Mouse (Mus musculus) heart, embryonic 11.5 days (tissue): Measurements from ENCODE around the gene Cyp2g1. TPM values are rescaled to one million over a fixed set of nuclear protein-coding genes. Genes with fewer than 3 reads are reported as not detected.
"Not testable (repeated sequence)": the region's sequence is repeated elsewhere in the genome, so short reads cannot be mapped to it uniquely, and the experiment has no call there.

ENCODE experiments used
- ATAC-seq: fragments of 200-750 bp; cut with Nextera tagmentation; replicated peaks from 2 replicates; pipeline ENCODE4 v1.8.0; 2017; ENCODE audit warnings: moderate library complexity; ENCODE audit not compliant: insufficient number of reproducible peaks, low FRiP score, low TSS enrichment
- H3K27ac ChIP-seq: fragments of 300-500 bp; sonication (generic); 2 replicates; pipeline ENCODE4 v1.5.1; 2014; ENCODE audit warnings: mild to moderate bottlenecking, low read depth, low read length
- H3K27me3 ChIP-seq: fragments of 300-500 bp; sonication (generic); 2 replicates; pipeline ENCODE4 v1.6.1; 2014; ENCODE audit warnings: mild to moderate bottlenecking, low read length, mixed read lengths; ENCODE audit not compliant: control insufficient read depth, insufficient read depth
- H3K36me3 ChIP-seq: fragments of 300-500 bp; sonication (generic); 2 replicates; pipeline ENCODE4 v1.6.1; 2014; ENCODE audit warnings: mild to moderate bottlenecking, low read length, moderate library complexity, mixed read lengths; ENCODE audit not compliant: control insufficient read depth, insufficient read depth
- H3K4me1 ChIP-seq: fragments of 300-500 bp; sonication (generic); 2 replicates; pipeline ENCODE4 v1.6.1; 2014; ENCODE audit warnings: low read length; ENCODE audit not compliant: control insufficient read depth, insufficient read depth
- H3K4me2 ChIP-seq: fragments of 300-500 bp; sonication (generic); 2 replicates; pipeline ENCODE4 v1.6.1; 2014; ENCODE audit warnings: mild to moderate bottlenecking, moderate library complexity
- H3K4me3 ChIP-seq: fragments of 300-500 bp; sonication (generic); 2 replicates; pipeline ENCODE4 v1.5.1; 2014; ENCODE audit warnings: low read depth, low read length
- H3K9ac ChIP-seq: fragments of 300-500 bp; sonication (generic); 2 replicates; pipeline ENCODE4 v1.6.1; 2014; ENCODE audit warnings: mild to moderate bottlenecking, low read depth, low read length, moderate library complexity
- H3K9me3 ChIP-seq: fragments of 300-500 bp; sonication (generic); replicated peaks from 2 replicates; pipeline ENCODE4 v1.6.1; 2016; ENCODE audit warnings: low read length; ENCODE audit not compliant: control insufficient read depth
- WGBS: fragments of 180-500 bp; shearing (Covaris S2); extraction: QIAGEN DNeasy Blood & Tissue Kit; methylation state at CpG from one replicate; pipeline ENCODE4 v1.1.7; 2014; ENCODE audit not compliant: insufficient replicate concordance; 5-methylcytosine and 5-hydroxymethylcytosine counted together
- polyA plus RNA-seq: library from polyadenylated mRNA; unstranded; fragments of >200 nt; fragmentation: Nextera tagmentation; extraction: Ambion mirVana; gene quantifications from 2 replicates; pipeline ENCODE4 v1.2.1, GENCODE M21; 2014

Cyp2g1 gene
- polyA plus RNA-seq, 1 experiment from 2014 or later, result 0.27 TPM

DNA sequence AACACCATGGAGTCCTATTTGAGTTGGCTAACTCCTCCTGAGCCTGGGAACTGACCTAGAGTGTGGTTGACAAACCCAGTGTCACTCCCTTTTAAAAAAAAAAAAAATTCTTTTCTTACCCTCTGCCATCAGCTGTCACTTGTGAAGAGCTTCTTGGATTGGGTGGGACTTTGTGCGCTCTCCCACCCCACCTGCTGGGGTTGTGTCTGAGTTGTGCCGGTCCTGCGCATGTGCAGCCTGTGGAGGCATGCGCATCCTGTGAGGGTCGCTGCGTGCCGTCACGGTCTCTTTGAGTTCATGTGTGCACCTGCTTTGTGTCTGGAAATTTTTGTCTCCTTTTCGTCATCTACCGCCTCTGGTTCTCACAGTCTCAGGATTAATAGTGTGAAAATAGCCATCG is 28.2 kb upstream of the Cyp2g1 start:
- no peak for ATAC-seq
- H3K4me2 ChIP-seq, result no peak overlapping the region; the same call in 1 of the 2 replicates
- no peak overlapping the region for H3K9ac ChIP-seq
- 7% methylated on average over 11 of the region's 11 CpGs for WGBS
- no peaks in the 10 kb centered on the region for H3K9me3 ChIP-seq
- H3K36me3 ChIP-seq, result no peaks in the 10 kb centered on the region
- no peak overlapping the region for H3K4me3 ChIP-seq
- no peak overlapping the region for H3K27ac ChIP-seq
- no peaks in the 10 kb centered on the region for H3K4me1 ChIP-seq
- no peaks in the 10 kb centered on the region for H3K27me3 ChIP-seq

DNA sequence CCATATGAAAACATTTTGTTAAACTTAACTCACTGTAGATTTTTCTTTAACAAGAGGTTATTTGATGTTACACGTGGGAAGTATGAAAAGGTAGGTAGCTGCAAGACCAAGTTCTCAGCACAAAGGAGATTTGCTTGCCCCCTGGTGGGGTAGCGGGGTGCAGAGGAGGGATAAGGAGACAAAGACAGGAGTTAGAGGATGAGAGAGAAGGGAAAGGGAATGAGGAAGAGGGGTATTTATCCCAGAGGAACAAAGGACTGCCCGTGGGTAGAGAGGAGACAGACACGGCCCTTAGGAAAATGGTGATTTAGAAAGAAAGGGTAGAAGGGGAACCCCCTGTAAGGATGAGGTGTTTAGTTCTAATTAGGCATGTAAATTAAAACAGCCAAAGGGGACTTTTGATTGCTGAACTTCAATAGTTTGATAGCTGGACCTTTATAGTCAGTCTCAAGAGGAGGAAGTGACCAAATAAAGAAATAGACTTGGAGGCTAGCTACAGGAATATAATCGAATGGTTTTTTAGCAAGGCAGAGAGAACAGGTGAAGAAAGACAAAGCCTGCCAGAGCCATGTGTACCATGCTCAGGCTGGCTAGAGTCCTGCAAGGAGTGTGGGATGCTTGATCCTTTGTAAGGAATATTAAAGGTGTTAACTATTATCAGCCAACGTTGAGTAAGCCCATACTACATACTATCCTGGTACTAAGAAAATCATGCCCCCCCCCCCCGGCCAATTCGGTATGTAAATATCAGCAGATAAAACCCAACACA is 27.5 kb upstream of the Cyp2g1 start:
- no peak overlapping the region for H3K4me2 ChIP-seq
- no peaks in the 10 kb centered on the region for H3K9me3 ChIP-seq
- WGBS, result 23% methylated on average over 8 of the region's 8 CpGs
- no peak for ATAC-seq
- H3K9ac ChIP-seq, result no peak overlapping the region
- H3K4me3 ChIP-seq, result no peak overlapping the region
- no peak overlapping the region for H3K27ac ChIP-seq
- no peaks in the 10 kb centered on the region for H3K27me3 ChIP-seq
- H3K36me3 ChIP-seq, result no peaks in the 10 kb centered on the region
- no peaks in the 10 kb centered on the region for H3K4me1 ChIP-seq

DNA sequence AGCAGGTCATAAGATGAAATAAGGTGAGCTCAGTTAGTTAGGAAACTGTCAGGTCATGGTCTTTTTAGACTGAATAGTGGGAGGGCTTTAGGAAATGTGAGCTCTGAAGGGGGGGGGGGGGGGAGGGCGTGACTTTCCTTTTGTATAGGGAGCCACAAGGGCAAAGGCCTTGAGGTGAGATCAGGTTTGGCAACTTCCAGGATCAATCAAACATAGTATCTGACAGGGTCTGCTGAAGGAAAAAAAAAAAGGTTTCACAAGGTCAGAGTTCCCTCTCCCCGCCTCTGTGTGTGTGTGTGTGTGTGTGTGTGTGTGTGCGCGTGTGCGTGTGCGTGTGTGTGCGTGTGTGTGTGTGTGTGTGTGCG is 26.9 kb upstream of the Cyp2g1 start:
- H3K4me2 ChIP-seq, result no peak overlapping the region
- 43% methylated on average over 6 of the region's 8 CpGs for WGBS
- H3K9ac ChIP-seq, result no peak overlapping the region
- H3K4me3 ChIP-seq, result no peak overlapping the region
- H3K9me3 ChIP-seq, result no peaks in the 10 kb centered on the region
- H3K27me3 ChIP-seq, result no peaks in the 10 kb centered on the region
- no peak overlapping the region for H3K27ac ChIP-seq
- H3K36me3 ChIP-seq, result no peaks in the 10 kb centered on the region
- no peak for ATAC-seq
- no peaks in the 10 kb centered on the region for H3K4me1 ChIP-seq

DNA sequence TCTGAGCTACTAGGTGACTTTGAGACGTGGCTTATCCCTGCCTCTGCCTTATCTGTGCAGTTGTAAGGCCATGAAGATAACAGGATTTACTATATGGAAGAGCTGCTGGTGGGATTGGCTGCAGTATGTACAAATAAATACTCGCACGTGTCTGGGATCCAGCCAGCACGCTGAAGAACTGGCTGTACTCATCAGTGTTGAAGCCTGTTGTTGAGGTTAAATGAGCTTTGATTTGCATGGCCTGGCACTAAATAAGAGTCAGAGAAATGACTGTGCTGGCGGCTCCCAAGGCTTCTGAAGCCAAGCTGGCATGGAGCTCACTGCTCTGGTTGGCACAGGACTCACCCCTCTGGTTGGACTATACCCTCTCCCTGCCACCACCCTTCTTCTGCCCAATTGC is 25.5 kb upstream of the Cyp2g1 start:
- Histone ChIP-seq H3K9ac (no peak overlapping the region), H3K9me3 (no peaks in the 10 kb centered on the region), H3K4me2 (no peak overlapping the region), H3K4me3 (no peak overlapping the region), H3K27me3 (no peaks in the 10 kb centered on the region), H3K36me3 (no peaks in the 10 kb centered on the region), H3K4me1 (no peaks in the 10 kb centered on the region), H3K27ac (no peak overlapping the region)
- no peak for ATAC-seq
- 45% methylated on average over 5 of the region's 5 CpGs for WGBS

DNA sequence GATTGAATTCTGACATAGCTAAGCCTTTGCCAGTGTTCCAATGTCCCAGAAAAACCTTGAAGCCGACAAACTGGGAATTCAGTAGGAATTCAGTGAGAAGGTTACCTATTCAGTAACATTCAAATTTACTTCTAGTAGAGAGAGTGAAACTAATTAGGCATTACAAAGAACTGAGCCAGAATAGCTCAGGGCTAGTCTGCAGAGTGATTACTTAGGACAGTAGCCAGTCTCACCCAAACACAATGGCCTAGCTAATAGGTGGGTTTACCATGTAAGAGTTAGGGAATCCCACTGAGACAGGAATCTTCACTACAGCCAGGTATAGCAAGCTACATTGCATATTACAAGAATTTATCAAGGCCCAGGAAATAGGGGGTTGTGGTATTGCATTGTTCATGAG is 22.7 kb upstream of the Cyp2g1 start:
- 46% methylated on average over 1 of the region's 1 CpGs for WGBS
- H3K9me3 ChIP-seq, ATAC-seq: not testable (repeated sequence)

DNA sequence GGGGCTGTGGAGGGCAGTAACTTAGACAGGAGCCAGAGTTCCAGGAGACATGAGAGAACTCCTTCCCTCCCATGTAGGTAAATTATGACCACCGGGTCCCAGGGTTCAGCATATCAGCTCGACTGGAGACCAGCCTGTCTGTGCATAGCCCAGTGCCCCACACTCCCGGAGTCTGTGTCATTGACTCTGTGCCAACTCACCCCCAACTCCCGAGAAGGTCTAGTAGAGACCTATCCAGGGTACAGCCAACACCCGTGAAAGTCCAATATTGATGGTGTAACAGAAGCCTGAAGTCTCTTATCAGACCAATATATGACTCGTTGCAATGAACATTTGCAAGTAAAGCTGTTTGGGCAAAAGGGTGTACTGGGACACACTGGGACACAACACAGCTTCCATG is 18.7 kb upstream of the Cyp2g1 start:
- Histone ChIP-seq H3K27me3 (no peaks in the 10 kb centered on the region), H3K36me3 (no peaks in the 10 kb centered on the region), H3K9me3 (peaks cover 3% of the 10 kb centered on the region; the same call in 1 of the 2 replicates), H3K9ac (no peak overlapping the region), H3K4me1 (no peaks in the 10 kb centered on the region), H3K27ac (no peak overlapping the region), H3K4me3 (no peak overlapping the region), H3K4me2 (no peak overlapping the region)
- ATAC-seq, result no peak
- WGBS, result 70% methylated on average over 6 of the region's 6 CpGs

More for the DNA sequence above, 22.7 kb upstream of the Cyp2g1 start:
- H3K9ac ChIP-seq, H3K4me1 ChIP-seq, H3K4me2 ChIP-seq, H3K4me3 ChIP-seq, H3K36me3 ChIP-seq, H3K27ac ChIP-seq, H3K27me3 ChIP-seq: not testable (repeated sequence)

DNA sequence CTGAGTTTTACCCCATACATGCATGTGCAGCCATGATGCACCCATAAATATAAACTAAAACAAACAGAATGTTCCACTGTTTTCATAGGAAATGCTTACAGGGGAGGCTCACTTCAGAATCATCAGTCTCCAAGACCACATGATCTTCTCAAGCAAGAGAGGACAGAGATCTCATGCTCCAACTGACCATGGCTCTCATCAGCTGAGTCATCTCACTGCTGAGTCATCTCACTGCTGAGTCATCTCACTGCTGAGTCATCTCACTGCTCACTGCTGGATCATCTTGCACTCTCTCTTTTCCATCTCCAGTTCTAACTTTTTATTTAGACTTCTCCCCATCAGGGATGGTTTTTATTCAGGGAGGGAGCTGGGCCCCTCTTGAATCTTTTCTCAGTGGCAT is 8.6 kb upstream of the Cyp2g1 start:
- H3K4me1 ChIP-seq, result no peaks in the 10 kb centered on the region
- no peaks in the 10 kb centered on the region for H3K9me3 ChIP-seq
- no peak overlapping the region for H3K9ac ChIP-seq
- H3K4me2 ChIP-seq, result no peak overlapping the region
- H3K27me3 ChIP-seq, result no peaks in the 10 kb centered on the region
- H3K4me3 ChIP-seq, result no peak overlapping the region
- ATAC-seq, result no peak
- H3K27ac ChIP-seq, result no peak overlapping the region
- no peaks in the 10 kb centered on the region for H3K36me3 ChIP-seq

DNA sequence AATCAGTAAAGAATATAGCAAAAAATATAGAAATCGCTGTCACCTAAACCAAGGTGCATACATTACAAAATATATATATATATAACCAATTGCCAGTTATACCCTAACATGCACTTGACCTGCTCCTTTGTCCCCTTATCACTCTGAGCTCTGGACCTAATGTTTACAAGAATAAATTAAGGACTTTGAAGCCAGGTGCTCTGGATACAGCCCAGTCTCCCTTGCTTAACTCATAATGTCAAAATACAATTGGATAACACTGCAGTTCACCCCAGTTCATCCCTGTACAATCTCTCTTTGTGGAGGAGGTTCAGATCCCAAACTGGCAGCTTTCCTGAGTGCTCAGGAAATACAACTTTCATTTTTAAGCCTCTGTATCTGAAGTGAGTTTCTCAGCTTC is 7.7 kb upstream of the Cyp2g1 start:
- Histone ChIP-seq H3K9ac (no peak overlapping the region), H3K9me3 (no peaks in the 10 kb centered on the region), H3K4me1 (no peaks in the 10 kb centered on the region), H3K36me3 (no peaks in the 10 kb centered on the region), H3K4me3 (no peak overlapping the region), H3K27me3 (no peaks in the 10 kb centered on the region), H3K27ac (no peak overlapping the region), H3K4me2 (no peak overlapping the region)
- 79% methylated on average over 1 of the region's 1 CpGs for WGBS
- no peak for ATAC-seq

DNA sequence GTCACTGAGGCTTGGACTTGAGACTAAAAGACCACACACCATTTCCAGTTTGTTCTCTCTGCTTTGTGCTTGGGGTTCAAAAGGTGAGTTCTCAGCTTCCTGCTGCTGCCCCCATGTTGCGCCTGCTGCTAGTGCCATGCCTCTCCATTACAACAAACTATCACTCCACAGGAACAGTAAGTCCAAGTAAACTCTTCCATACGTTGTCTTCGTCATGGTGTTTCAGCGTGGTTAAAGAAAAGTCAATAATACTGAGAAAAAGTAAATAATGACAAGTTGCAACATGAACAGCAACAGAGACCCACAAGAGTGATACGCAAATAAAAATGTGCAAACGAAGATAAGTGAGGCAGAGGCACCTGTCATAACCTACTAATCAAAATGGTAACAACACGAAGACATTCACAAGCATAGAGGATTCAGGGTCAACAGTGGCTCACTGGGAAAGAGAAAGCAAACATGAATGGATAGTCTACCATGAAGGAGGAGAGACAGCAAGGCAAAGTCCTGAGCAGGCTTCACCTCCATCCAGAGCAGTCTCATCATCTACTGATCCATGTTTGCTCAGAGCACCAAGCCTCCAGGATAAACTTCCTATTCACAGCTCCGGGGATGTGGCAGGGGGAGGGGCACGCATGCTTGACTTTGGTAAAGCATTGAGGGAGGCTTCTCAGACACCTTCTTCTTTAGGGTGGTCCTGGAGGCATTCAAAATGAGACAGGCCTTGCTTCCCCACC is 23.0 kb downstream of the Cyp2g1 start:
- not testable (repeated sequence) for ATAC-seq, H3K27me3 ChIP-seq, H3K27ac ChIP-seq, H3K4me2 ChIP-seq, H3K4me1 ChIP-seq, H3K9ac ChIP-seq, H3K9me3 ChIP-seq, H3K4me3 ChIP-seq, H3K36me3 ChIP-seq
- 72% methylated on average over 9 of the region's 9 CpGs for WGBS
